Mouse (Mus musculus) bone marrow, adult 2 months (tissue): Measurements from ENCODE around the gene Irgm1.

Experiments
- CTCF ChIP-seq: fragments of 200-500 bp; IDR thresholded peaks from 2 replicates; pipeline ENCODE4 v1.5.1; 2011; ENCODE audit warnings: low read length, control low read depth; ENCODE audit not compliant: control insufficient read depth, insufficient read depth
- POLR2A ChIP-seq: fragments of 200-500 bp; IDR thresholded peaks from 2 replicates; pipeline ENCODE4 v1.6.1; 2011; ENCODE audit warnings: low read depth, mild to moderate bottlenecking, control low read depth, low read length, borderline replicate concordance; ENCODE audit not compliant: control insufficient read depth

DNA sequence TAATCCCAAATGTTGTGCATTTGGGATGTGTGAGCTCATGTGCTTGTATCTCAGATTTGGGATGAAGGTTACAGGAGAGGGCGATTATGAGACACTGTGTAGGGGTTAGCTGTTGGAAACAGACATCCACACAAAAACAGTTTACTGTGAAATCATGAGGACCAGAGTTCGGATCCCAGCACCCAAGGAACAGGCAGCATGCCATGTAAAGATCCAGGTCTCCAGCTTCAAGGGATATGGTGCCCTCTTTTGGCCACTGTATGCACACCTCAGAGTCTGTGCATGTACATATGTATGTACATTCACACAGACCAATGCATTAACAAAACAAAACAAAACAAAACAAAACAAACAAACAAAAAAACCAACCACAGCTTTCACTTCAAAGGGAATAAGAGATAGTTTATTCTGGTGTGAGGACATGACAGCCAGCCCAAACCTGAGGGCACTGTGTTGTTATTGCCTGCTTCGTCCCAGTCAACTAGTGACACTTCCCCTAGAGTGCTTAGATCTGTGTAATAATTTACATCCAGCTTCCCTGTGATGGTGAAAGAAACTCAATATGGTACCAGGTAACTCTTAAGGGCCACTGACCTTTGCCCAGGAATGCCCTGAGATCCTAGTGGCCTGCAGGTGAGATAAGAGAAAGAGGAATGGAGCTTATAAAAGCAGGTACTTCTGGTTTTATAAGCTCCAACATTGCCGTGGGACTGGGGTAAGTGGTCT lies 20.1 kb downstream of the Irgm1 start:
- TF ChIP-seq CTCF (peak; percentile 32; the same call in 1 of the 2 replicates), POLR2A (no peak)
